Mouse (Mus musculus) stomach, postnatal 0 days (tissue): ENCODE measurements around the gene Abcg1. TPM values are rescaled to one million over a fixed set of nuclear protein-coding genes. Genes with fewer than 3 reads are reported as not detected.

ENCODE experiments used
- ATAC-seq: fragments of 200-750 bp; cut with Nextera tagmentation; 2 replicates; pipeline ENCODE4 v1.8.0; 2017; ENCODE audit not compliant: low FRiP score, low TSS enrichment
- DNase-seq: peaks from one replicate; pipeline ENCODE4 v3.0.0-alpha.2; 2016; ENCODE audit warnings: low spot score
- H3K27ac ChIP-seq: fragments of 300-500 bp; sonication (generic); replicated peaks from 2 replicates; pipeline ENCODE4 v1.5.1; 2014; ENCODE audit warnings: mild to moderate bottlenecking, control low read depth
- H3K27me3 ChIP-seq: fragments of 300-500 bp; sonication (generic); 2 replicates; pipeline ENCODE4 v1.6.1; 2014; ENCODE audit warnings: low read length; ENCODE audit not compliant: control insufficient read depth, insufficient read depth
- H3K36me3 ChIP-seq: fragments of 300-500 bp; sonication (generic); 2 replicates; pipeline ENCODE4 v1.6.1; 2014; ENCODE audit warnings: low read length, mixed read lengths; ENCODE audit not compliant: control insufficient read depth, insufficient read depth
- H3K4me1 ChIP-seq: fragments of 300-500 bp; sonication (generic); replicated peaks from 2 replicates; pipeline ENCODE4 v1.6.1; 2014; ENCODE audit warnings: antibody characterized with exemption; ENCODE audit not compliant: control insufficient read depth, insufficient read depth
- H3K4me2 ChIP-seq: fragments of 300-500 bp; sonication (generic); replicated peaks from 2 replicates; pipeline ENCODE4 v1.6.1; 2014; ENCODE audit warnings: low read depth, mild to moderate bottlenecking, control low read depth, moderate library complexity
- H3K4me3 ChIP-seq: fragments of 300-500 bp; sonication (generic); 2 replicates; pipeline ENCODE4 v1.5.1; 2014; ENCODE audit warnings: low read depth, low read length, control low read depth
- H3K9ac ChIP-seq: fragments of 300-500 bp; sonication (generic); 2 replicates; pipeline ENCODE4 v1.6.1; 2014; ENCODE audit warnings: mild to moderate bottlenecking, low read length, control low read depth, mixed read lengths
- H3K9me3 ChIP-seq: fragments of 300-500 bp; sonication (generic); 2 replicates; pipeline ENCODE4 v1.6.1; 2016; ENCODE audit warnings: low read length; ENCODE audit not compliant: control insufficient read depth
- CTCF ChIP-seq: IDR thresholded peaks from 2 replicates; pipeline ENCODE4 v1.5.1; 2016; ENCODE audit warnings: antibody characterized with exemption, low read depth, mild to moderate bottlenecking, moderate library complexity
- EP300 ChIP-seq: optimal IDR thresholded peaks from 2 replicates; pipeline ENCODE3; 2016; ENCODE audit warnings: antibody characterized with exemption
- WGBS: fragments of 180-500 bp; shearing (Covaris S2); extraction: QIAGEN DNeasy Blood & Tissue Kit; methylation state at CpG from one replicate; pipeline ENCODE4 v1.1.7; 2014; 5-methylcytosine and 5-hydroxymethylcytosine counted together
- polyA plus RNA-seq: library from polyadenylated mRNA; unstranded; fragments of >200 nt; fragmentation: Nextera tagmentation; extraction: Ambion mirVana; gene quantifications from 2 replicates; pipeline ENCODE4 v1.2.1, GENCODE M21; 2015

Abcg1 gene
- polyA plus RNA-seq, 1 experiment from 2014 or later, result 11.1 TPM

- Histone ChIP-seq H3K4me2 (no peak overlapping the region), H3K4me3 (no peak overlapping the region), H3K9ac (no peak overlapping the region), H3K4me1 (no peaks in the 10 kb centered on the region), H3K27me3 (no peaks in the 10 kb centered on the region), H3K36me3 (no peaks in the 10 kb centered on the region), H3K27ac (no peak overlapping the region), H3K9me3 (no peaks in the 10 kb centered on the region)
- no peak for ATAC-seq
- TF ChIP-seq CTCF (no peak), EP300 (no peak)
- no peak for DNase-seq
- WGBS, result 58% methylated on average over 6 of the region's 6 CpGs
These were observed 8.6 kb downstream of the Abcg1 start for GRCm38 (mm10) chr17:31066058-31066457.

- no peak overlapping the region for H3K4me3 ChIP-seq
- DNase-seq (peak; percentile 49), ATAC-seq (peak; percentile 84)
- H3K27me3 ChIP-seq, result no peaks in the 10 kb centered on the region
- no peak overlapping the region for H3K27ac ChIP-seq
- no peaks in the 10 kb centered on the region for H3K36me3 ChIP-seq
- TF ChIP-seq CTCF (no peak), EP300 (no peak)
- no peaks in the 10 kb centered on the region for H3K4me1 ChIP-seq
- WGBS, result 52% methylated on average over 11 of the region's 11 CpGs
- H3K4me2 ChIP-seq, result no peak overlapping the region
- H3K9me3 ChIP-seq, result no peaks in the 10 kb centered on the region
- H3K9ac ChIP-seq, result no peak overlapping the region
These were observed 9.6 kb downstream of the Abcg1 start for GRCm38 (mm10) chr17:31067051-31067450.

GRCm38 (mm10) chr17:31069121-31069520, 11.6 kb downstream of the Abcg1 start:
- Histone ChIP-seq H3K4me2 (no peak overlapping the region), H3K27ac (no peak overlapping the region), H3K9ac (no peak overlapping the region), H3K36me3 (no peaks in the 10 kb centered on the region), H3K9me3 (no peaks in the 10 kb centered on the region), H3K27me3 (no peaks in the 10 kb centered on the region), H3K4me3 (no peak overlapping the region), H3K4me1 (peaks cover 8% of the 10 kb centered on the region)
- no peak for DNase-seq
- ATAC-seq, result no peak
- WGBS, result 81% methylated on average over 6 of the region's 6 CpGs
- TF ChIP-seq CTCF (no peak), EP300 (no peak)

- ATAC-seq, result no peak
These were observed 12.4 kb downstream of the Abcg1 start for GRCm38 (mm10) chr17:31069845-31070244.

GRCm38 (mm10) chr17:31070403-31071185, 13.1 kb downstream of the Abcg1 start:
- ATAC-seq, result no peak
- Histone ChIP-seq H3K4me3 (no peak overlapping the region), H3K27me3 (no peaks in the 10 kb centered on the region), H3K36me3 (no peaks in the 10 kb centered on the region), H3K9me3 (no peaks in the 10 kb centered on the region), H3K4me1 (peaks cover 8% of the 10 kb centered on the region), H3K27ac (no peak overlapping the region), H3K9ac (no peak overlapping the region), H3K4me2 (no peak overlapping the region)
- 47% methylated on average over 6 of the region's 6 CpGs for WGBS
- no peak for TF ChIP-seq EP300
- TF ChIP-seq CTCF, result no peak
- DNase-seq, result no peak

More at GRCm38 (mm10) chr17:31069845-31070244, 12.4 kb downstream of the Abcg1 start:
- no peak for DNase-seq
- Histone ChIP-seq H3K9ac (no peak overlapping the region), H3K27me3 (no peaks in the 10 kb centered on the region), H3K27ac (no peak overlapping the region), H3K36me3 (no peaks in the 10 kb centered on the region), H3K9me3 (no peaks in the 10 kb centered on the region), H3K4me2 (no peak overlapping the region), H3K4me1 (peaks cover 8% of the 10 kb centered on the region), H3K4me3 (no peak overlapping the region)
- TF ChIP-seq CTCF (no peak), EP300 (no peak)
- 80% methylated on average over 4 of the region's 4 CpGs for WGBS
